Mouse (Mus musculus): ENCODE data around the gene Afg1l. TPM values are rescaled to one million over a fixed set of nuclear protein-coding genes. Genes with fewer than 3 reads are reported as not detected.

The Afg1l gene
- total RNA-seq, 2 experiments from 2014 or later: 5.0 to 5.3 TPM

GRCm38 (mm10) chr10:42273760-42274691, 204.3 kb downstream of the Afg1l start:
- no peak for DNase-seq

DNA sequence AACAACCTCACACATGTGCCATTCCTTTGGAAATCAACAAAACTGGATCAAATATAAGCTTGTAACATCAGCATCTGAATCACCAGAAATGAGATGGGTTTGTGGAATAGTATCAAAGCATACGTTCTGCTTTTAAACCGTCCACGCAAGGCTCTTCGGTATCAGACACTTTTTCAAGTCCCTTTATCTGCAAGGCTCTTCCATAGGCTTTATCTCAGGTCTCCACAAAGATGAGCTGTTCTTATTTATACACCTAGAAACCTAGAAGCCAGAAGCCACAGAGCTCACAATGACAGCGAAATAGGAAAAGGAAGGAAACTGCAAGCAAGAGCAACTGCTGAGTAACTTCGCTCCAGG, 205.0 kb downstream of the Afg1l start:
- no peak for DNase-seq
- intact Hi-C loops (cut with DNase I): loop anchor here (5.0 to 10.0 kb wide), 2 partner anchors 259 to 291 kb away; partner anchors contain the start of gene Armc2

More at GRCm38 (mm10) chr10:42273760-42274691, 204.3 kb downstream of the Afg1l start:
- intact Hi-C loops (cut with DNase I): loop anchor here (5.0 to 10.0 kb wide), 2 partner anchors 259 to 292 kb away; partner anchors contain the start of gene Armc2

DNA sequence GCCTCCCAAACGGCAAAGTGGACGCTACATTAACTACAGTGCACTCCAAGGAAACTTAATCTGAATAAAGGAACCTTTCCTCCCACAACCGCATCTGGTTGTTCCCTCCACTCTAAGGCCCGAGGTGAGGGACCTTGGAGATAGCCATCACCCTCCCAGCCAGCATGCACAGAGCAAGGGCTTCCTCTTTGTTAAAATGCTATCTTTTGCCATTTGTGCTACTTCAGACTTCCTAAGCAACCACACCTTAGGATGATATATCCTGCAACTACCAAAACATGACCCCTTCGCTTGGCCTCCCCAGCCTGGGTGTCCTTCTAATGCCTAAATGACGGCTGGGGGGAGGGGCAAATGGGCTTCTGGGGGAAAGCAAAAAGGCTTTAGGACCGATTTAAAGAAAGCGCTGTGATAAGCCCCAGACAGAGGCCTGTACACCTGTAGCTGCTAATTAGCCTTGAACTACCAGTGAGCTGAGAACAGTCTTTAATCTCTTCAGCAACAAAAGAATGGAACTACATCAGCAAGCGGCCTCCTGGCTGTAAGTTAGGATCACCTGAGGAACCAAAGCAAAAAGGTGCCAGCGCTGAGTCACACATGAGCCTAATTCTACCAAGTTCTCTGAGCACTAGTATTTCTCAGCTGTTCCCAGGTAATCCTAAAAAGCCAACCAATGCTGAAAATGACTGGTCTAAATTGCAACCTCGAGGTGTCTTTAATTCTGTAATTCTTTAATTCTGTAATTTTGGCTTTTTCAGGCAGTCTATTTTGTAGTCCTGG, 206.7 kb downstream of the Afg1l start:
- no peak for DNase-seq
- intact Hi-C loops (cut with DNase I): loop anchor here (5.0 to 10.0 kb wide), 2 partner anchors 257 to 289 kb away; partner anchors contain the start of gene Armc2

- no peak for DNase-seq
- intact Hi-C loops (cut with DNase I): loop anchor here (5.0 to 10.0 kb wide), 2 partner anchors 256 to 288 kb away; partner anchors contain the start of gene Armc2
Measured at GRCm38 (mm10) chr10:42270277-42271083, 207.9 kb downstream of the Afg1l start.

DNA sequence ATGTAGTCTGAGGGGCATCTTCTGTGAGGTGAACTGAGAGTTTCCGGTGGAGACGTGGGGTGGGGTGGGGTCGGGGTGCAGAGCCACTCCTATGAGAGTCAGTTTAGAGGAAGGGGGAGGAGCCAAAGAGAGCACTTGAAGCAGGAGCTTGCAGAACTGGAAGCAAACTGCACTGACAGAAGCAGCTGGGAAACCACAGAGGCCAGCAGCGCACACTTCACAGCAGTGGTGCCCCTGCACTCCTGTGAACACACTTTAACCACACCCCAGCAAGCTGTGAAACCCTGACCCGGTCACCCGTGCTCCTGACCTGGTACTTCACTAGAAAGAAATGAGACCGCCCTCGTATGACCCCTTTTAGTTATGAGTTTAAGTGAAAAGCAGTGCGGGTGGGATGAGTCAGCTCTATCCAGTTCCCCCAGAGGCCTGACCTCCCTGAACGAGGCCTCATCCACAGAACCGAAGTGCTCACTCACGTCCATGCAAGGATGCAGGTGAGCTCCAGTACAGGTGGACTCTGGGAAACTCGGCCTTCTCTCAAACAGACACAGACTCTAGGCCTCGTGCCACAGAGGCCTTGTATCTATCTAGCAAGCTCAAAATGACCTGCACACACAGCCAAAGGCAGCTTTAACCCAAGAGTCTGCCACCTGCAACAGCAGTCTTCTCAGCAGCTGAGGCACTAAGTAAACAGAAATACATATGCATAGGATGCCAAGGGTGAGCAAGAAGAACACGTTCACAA, 208.9 kb downstream of the Afg1l start:
- intact Hi-C loops (cut with DNase I): loop anchor here (5.0 to 10.0 kb wide), 2 partner anchors 255 to 287 kb away; partner anchors contain the start of gene Armc2
- no peak for DNase-seq

DNA sequence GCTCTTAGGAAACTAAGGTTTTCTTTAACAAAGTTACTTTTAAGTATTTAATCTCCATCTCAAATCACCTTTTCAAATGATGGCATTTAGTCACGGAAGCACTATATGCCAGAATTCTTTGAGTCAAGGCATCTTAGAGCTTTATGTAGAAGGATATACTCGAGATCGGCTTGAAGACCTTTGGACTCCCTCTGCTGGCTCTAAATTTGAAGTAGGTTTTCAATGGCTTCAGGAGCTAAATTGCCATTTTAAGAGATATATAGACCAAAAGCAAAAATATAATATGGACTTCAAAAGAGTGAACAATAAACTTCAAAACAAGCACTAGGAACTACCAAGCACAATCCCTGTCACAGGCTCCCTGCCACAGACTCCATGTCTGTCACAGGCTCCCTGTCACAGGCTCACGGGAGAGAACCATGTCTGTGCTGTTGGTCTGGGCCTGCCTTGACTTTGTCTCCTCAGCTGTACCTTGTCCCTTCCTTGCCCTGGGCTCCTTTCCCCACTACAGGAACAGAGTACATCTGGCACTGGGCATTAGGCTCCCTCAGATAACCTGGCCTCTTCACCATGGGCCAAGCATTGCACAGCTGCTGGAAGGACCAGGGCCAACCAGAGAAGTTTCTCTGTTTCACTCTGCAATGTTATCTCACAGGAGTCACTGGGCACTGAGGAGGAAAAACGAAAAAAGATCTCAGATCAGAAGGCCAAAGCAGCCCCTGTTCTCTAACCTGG, 210.4 kb downstream of the Afg1l start:
- DNase-seq: no peak
- intact Hi-C loops (cut with DNase I): no loop called here

DNA sequence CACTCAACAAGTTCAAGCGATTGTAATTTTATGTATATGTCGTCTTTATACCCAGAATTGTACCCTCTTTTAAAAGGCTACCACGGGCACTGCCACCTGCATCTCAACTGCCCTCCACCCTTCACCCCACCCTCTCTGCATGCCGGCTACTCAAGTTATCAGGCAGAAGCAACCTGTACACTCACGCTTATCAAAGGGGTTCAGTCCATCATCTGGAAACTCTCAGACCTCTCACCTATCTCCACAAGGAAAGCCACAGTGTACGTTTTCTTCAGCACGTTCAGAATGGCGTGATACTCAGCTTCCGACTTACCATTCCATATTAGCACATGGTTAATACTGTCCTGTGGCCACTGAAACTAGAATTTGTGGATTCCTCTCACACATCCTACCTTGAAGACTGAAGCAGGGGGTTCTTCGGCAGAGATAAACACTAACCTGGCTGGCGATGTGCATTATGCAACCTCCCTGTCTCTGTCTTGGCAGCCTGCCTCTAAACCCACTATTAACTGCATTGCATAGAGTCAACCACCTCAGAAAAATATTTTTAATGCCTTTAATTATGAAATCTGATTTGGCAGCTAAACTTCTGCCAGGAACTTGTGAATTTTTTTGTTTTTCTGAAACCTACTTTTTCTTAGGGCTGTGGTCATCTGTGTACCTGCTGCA, 213.2 kb downstream of the Afg1l start:
- intact Hi-C loops (cut with DNase I): no loop called here
- no peak for DNase-seq

DNA sequence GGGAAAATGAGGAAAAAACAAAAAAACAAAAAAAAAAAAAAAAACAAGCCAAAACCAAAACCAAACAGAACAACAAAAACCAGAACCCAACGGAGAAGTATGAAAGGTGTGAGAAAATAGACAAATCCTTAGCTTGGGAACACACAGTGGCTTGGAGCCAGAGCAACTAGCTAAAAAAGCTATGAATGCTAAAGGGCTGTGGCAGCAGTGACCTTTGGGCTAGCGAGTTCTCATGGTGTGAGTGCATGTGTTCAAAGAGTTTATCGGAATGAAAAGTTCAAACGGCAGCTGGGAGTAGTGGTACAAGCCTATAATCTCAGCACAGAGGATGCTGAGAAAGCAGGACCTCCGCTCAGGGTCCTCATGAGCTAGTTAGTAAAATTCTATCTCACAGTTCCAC, 214.2 kb downstream of the Afg1l start:
- no peak for DNase-seq
- intact Hi-C loops (cut with DNase I): no loop called here

DNA sequence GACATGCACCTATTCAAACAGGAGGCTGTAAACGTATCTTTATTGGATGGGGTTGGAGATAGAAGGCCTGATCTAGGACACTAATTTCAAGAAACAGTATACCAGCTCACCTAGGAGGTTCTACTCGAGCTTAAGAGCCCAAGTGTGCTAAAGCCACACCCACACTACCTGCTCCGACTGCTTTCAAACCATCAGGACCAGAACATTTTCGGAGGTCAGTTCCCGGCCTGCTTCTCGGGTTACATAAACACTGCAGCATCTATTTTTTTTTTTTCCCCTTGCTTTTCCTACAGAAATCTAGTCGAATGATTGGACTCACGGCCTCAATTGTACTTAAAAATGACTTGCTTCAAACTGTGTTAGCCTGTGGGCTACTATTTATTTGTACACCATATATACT, 214.7 kb downstream of the Afg1l start:
- intact Hi-C loops (cut with DNase I): no loop called here
- no peak for DNase-seq

Other genes starting within 250 kb of the Afg1l start
- 10 to 100 TPM; 28.8 to 32.6 TPM for gene Foxo3, start 201.8 kb downstream of the Afg1l start, total RNA-seq (2021)
- 100 to 1,000 TPM; 164 to 170 TPM for gene Snx3, start 23.5 kb upstream of the Afg1l start, total RNA-seq (2021)
- 10 to 100 TPM; 11.1 to 13.1 TPM for gene Nr2e1, start 105.1 kb upstream of the Afg1l start, total RNA-seq (2021)
- 10 to 100 TPM; 32.0 to 34.1 TPM for gene Ostm1, start 105.3 kb upstream of the Afg1l start, total RNA-seq (2021)

Data from left cerebral cortex, postnatal 4 days (tissue).